Mouse (Mus musculus): Measurements from ENCODE around the gene Pxmp4. TPM values are rescaled to one million over a fixed set of nuclear protein-coding genes. Genes with fewer than 3 reads are reported as not detected.

Pxmp4 gene
- polyA plus RNA-seq, 1 experiment from 2014 or later: 24.1 TPM

DNA sequence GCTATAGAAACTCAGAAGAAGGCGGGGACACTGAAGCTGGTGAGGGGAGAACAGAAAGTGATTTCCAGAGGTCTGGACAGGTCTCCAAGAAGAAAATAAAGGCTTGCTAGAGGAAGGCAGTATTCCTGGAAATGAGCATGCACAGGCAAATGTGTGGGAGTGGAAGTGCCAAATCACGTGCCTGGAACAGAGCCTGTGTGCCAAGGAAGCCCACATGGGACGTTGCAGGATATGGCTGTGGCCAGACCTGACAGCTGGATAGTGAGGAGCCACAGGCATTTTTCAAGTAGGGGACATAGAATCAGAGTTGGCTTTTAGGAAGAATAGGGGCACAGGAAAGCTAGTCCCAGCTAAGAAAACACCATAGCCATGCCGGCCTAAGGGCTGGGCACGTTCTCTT lies 7.7 kb downstream of the Pxmp4 start:
- no peak for ATAC-seq (ENCODE audit: insufficient read depth)
- Histone ChIP-seq H3K27ac (ENCODE audit: low read depth) (no peak overlapping the region), H3K9ac (no peak overlapping the region), H3K4me2 (no peak overlapping the region), H3K27me3 (ENCODE audit: insufficient read depth, low read length) (no peaks in the 10 kb centered on the region), H3K9me3 (ENCODE audit: low read depth, low read length) (no peaks in the 10 kb centered on the region; the same call in 1 of the 2 replicates), H3K4me1 (ENCODE audit: insufficient read depth) (no peaks in the 10 kb centered on the region), H3K4me3 (ENCODE audit: low read depth, low read length) (no peak overlapping the region), H3K36me3 (ENCODE audit: insufficient read depth) (no peaks in the 10 kb centered on the region)
- no peak for DNase-seq
- WGBS: 70% methylated on average over 5 of the region's 5 CpGs
- no peak for TF ChIP-seq CTCF (IDR thresholded peaks at IDR 0.05; ENCODE audit: low read depth)

DNA sequence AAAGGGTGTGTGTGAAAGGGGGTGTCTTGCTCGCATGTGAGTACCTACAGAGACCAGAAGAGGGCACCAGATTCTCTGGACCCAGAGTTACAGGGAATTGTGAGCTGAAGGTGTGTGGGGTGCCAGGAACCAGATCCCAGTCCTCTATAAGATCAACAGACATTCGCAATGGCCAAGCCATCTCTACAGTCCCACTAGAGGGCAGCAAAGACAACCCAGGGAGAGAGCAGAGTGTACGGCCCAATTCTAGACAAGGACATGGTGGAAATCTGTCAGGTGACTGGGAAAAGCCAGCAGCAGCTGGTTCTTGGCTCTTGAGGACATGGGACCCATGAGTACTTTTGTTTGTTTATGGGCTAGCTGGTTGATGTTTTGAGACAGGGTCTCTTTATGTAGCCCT lies 10.5 kb downstream of the Pxmp4 start:
- Histone ChIP-seq H3K4me3 (ENCODE audit: low read depth, low read length) (no peak overlapping the region), H3K27ac (ENCODE audit: low read depth) (no peak overlapping the region), H3K9ac (no peak overlapping the region), H3K4me1 (ENCODE audit: insufficient read depth) (no peaks in the 10 kb centered on the region), H3K36me3 (ENCODE audit: insufficient read depth) (no peaks in the 10 kb centered on the region), H3K4me2 (no peak overlapping the region), H3K27me3 (ENCODE audit: insufficient read depth, low read length) (no peaks in the 10 kb centered on the region), H3K9me3 (ENCODE audit: low read depth, low read length) (no peaks in the 10 kb centered on the region; the same call in 1 of the 2 replicates)
- DNase-seq: peak; percentile 63
- WGBS: 61% methylated on average over 3 of the region's 3 CpGs
- TF ChIP-seq CTCF (IDR thresholded peaks at IDR 0.05; ENCODE audit: low read depth): peak; percentile 68
- ATAC-seq (ENCODE audit: insufficient read depth): peak; percentile 11; the same call in 1 of the 2 replicates

DNA sequence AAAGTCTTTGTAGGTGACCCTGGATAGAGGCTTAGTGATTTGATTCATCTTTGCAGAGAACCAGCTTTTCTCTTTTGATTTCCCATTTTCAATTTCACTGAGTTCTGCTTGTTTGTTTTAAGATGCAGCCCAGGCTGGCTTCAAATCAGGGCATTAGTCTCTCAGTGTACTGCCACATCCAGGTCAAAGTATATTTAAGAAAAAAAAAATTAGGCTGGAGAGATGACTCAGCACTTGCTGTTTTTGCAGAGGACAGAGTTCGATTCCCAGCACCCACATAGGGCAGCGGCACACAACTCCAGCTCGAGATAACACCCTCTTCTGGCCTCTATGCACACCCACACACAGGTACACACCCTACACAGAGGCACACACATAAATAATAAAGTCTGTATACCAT lies 12.3 kb downstream of the Pxmp4 start:
- ATAC-seq (ENCODE audit: insufficient read depth) (no peak), DNase-seq (no peak)
- Histone ChIP-seq H3K27me3 (ENCODE audit: insufficient read depth, low read length) (no peaks in the 10 kb centered on the region), H3K4me1 (ENCODE audit: insufficient read depth) (no peaks in the 10 kb centered on the region), H3K9ac (no peak overlapping the region), H3K4me3 (ENCODE audit: low read depth, low read length) (no peak overlapping the region), H3K27ac (ENCODE audit: low read depth) (no peak overlapping the region), H3K36me3 (ENCODE audit: insufficient read depth) (0 out of 2 replicates have a peak, but pooled peaks cover 6% of the 10 kb centered on the region), H3K9me3 (ENCODE audit: low read depth, low read length) (no peaks in the 10 kb centered on the region; the same call in 1 of the 2 replicates), H3K4me2 (no peak overlapping the region)
- 80% methylated on average over 3 of the region's 3 CpGs for WGBS
- TF ChIP-seq CTCF (IDR thresholded peaks at IDR 0.05; ENCODE audit: low read depth): no peak

DNA sequence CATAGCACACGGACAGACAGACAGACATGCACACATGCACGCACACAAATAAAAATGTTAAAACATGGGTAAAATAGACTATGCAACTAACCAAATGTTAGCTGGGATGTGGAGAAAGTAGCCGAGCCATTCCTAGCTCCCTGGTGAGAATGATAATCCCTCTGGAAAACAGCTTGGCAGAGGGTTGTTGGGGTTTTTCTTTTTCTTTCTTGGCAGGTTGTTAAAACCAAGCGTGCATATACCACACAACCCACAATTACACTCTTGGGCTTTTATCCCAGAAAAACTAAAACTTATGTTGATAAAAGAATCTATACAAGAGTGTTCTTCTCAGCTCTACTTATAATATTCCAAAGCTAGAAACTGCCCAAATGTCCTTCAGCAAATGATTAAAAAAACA lies 14.5 kb downstream of the Pxmp4 start:
- no peak for DNase-seq
- Histone ChIP-seq H3K27me3 (ENCODE audit: insufficient read depth, low read length) (no peaks in the 10 kb centered on the region), H3K36me3 (ENCODE audit: insufficient read depth) (0 out of 2 replicates have a peak, but pooled peaks cover 6% of the 10 kb centered on the region), H3K4me1 (ENCODE audit: insufficient read depth) (0 out of 2 replicates have a peak, but pooled peaks cover 2% of the 10 kb centered on the region), H3K4me3 (ENCODE audit: low read depth, low read length) (no peak overlapping the region), H3K4me2 (no peak overlapping the region), H3K9ac (no peak overlapping the region), H3K27ac (ENCODE audit: low read depth) (no peak overlapping the region), H3K9me3 (ENCODE audit: low read depth, low read length) (no peaks in the 10 kb centered on the region; the same call in 1 of the 2 replicates)
- no peak for TF ChIP-seq CTCF (IDR thresholded peaks at IDR 0.05; ENCODE audit: low read depth)
- WGBS: 77% methylated on average over 4 of the region's 4 CpGs
- ATAC-seq (ENCODE audit: insufficient read depth): no peak

DNA sequence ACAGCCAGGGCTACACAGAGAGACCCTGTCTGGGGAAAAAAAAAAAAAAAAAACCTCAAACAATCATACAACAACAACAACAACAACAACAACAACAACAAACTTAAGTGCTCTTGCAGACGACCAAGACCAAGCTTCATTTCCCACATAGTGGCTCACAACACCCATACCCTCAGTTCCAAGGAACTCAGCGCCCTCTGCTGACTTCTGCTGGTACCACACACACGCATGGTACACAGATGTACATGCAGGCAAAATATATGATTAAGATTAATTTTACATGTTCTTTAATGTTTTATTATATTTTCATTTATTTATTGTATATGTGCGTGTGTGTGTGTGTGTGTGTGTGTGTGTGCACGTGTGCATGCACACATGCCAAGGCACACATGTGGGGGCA lies 17.1 kb downstream of the Pxmp4 start:
- no peaks in the 10 kb centered on the region for H3K27me3 ChIP-seq (ENCODE audit: insufficient read depth, low read length)
- no peak overlapping the region for H3K9ac ChIP-seq
- peaks cover 5% of the 10 kb centered on the region; the same call in 1 of the 2 replicates for H3K4me1 ChIP-seq (ENCODE audit: insufficient read depth)
- H3K4me3 ChIP-seq (ENCODE audit: low read depth, low read length): no peak overlapping the region
- H3K4me2 ChIP-seq: no peak overlapping the region
- 0 out of 2 replicates have a peak, but pooled peaks cover 6% of the 10 kb centered on the region for H3K36me3 ChIP-seq (ENCODE audit: insufficient read depth)
- ATAC-seq (ENCODE audit: insufficient read depth) (no peak), DNase-seq (peak; percentile 69)
- no peaks in the 10 kb centered on the region for H3K9me3 ChIP-seq (ENCODE audit: low read depth, low read length)
- peak; percentile 65 for TF ChIP-seq CTCF (IDR thresholded peaks at IDR 0.05; ENCODE audit: low read depth)
- no peak overlapping the region for H3K27ac ChIP-seq (ENCODE audit: low read depth)
- WGBS: 72% methylated on average over 5 of the region's 5 CpGs

DNA sequence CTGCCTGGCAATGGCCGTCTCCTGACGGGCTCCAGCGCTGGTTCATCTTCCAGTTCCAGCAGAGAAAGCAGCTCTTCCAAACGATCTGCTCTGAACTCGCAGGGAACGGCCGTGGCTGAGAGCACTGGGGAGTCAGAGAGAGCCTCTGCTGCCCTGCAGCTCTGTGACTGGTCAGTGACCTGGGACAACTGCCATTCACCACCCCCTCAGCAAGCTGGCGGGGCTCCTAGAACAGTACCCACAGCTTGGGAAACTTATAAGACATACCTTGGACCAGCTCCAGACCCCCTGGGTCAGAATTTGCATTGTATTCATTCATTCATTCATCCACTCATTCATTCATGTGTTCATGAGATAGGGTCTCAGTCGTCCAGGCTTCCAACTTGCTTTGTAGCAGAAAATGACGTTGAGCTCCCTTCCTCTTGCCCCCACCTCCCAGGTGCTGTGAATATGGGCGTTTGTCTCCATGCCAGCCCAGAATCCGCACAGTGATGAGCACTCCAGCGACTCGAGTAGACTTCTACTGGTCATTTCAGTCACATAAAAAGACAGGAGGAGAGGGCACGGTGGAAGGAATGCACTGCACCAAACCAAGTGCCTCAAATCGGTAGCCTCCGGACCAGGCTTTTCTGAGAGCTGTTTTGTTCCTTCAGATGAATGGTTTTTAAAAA lies 18.4 kb downstream of the Pxmp4 start:
- Histone ChIP-seq H3K27me3 (ENCODE audit: insufficient read depth, low read length) (no peaks in the 10 kb centered on the region), H3K4me3 (ENCODE audit: low read depth, low read length) (no peak overlapping the region), H3K36me3 (ENCODE audit: insufficient read depth) (0 out of 2 replicates have a peak, but pooled peaks cover 6% of the 10 kb centered on the region), H3K27ac (ENCODE audit: low read depth) (no peak overlapping the region), H3K4me1 (ENCODE audit: insufficient read depth) (peaks cover 5% of the 10 kb centered on the region; the same call in 1 of the 2 replicates), H3K9me3 (ENCODE audit: low read depth, low read length) (no peaks in the 10 kb centered on the region), H3K4me2 (no peak overlapping the region), H3K9ac (no peak overlapping the region)
- ATAC-seq (ENCODE audit: insufficient read depth): no peak
- TF ChIP-seq CTCF (IDR thresholded peaks at IDR 0.05; ENCODE audit: low read depth): no peak
- 62% methylated on average over 17 of the region's 17 CpGs for WGBS
- DNase-seq: no peak
